Mouse (Mus musculus) heart, postnatal 10 days (tissue): Measurements from ENCODE around the gene Rbm25. TPM values are rescaled to one million over a fixed set of nuclear protein-coding genes. Genes with fewer than 3 reads are reported as not detected.

Experiments
- DNase-seq, 2 experiments: peaks; one replicate each; pipeline ENCODE4 v3.0.0; 2021
- intact Hi-C: fragments of 180-260 bp; cut with DNase I; formaldehyde crosslinking; loops from one replicate; pipeline ENCODE4 v1.15.1; 2025
- total RNA-seq, 2 experiments: library from RNA; stranded (reverse); gene quantifications; 2 replicates each; pipeline ENCODE4 v1.2.3; 2021

The Rbm25 gene
- total RNA-seq, 2 experiments from 2014 or later, result 73.9 to 79.3 TPM

DNA sequence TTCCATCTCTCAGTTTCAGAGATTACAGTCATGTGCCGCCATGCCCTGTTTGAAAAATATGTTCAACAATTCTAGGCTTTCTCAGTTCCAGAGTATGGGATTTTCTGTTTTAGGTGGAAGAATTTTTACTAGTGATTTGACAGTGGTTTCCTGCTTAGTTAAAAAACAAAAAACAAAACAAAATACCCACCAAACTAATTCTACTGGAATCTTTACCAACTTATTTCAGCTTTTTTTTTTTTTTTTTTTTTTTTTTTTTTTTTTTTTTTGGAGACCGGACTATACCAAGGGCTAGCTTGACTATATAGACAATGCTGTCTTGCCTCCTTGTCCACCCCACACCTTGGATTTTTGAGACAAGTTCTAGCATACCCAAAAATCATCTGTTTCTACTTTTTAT is 10.2 kb downstream of the Rbm25 start:
- intact Hi-C loops, result no loop called here
- DNase-seq, result no peak

- intact Hi-C loops, result no loop called here
- no peak for DNase-seq
These were observed 12.1 kb downstream of the Rbm25 start for GRCm38 (mm10) chr12:83643116-83643515.

- intact Hi-C loops, result no loop called here
- DNase-seq, result no peak
These were observed 19.3 kb downstream of the Rbm25 start for GRCm38 (mm10) chr12:83650346-83650745.

- intact Hi-C loops, result no loop called here
These were observed 20.4 kb downstream of the Rbm25 start for GRCm38 (mm10) chr12:83651414-83651813.

DNA sequence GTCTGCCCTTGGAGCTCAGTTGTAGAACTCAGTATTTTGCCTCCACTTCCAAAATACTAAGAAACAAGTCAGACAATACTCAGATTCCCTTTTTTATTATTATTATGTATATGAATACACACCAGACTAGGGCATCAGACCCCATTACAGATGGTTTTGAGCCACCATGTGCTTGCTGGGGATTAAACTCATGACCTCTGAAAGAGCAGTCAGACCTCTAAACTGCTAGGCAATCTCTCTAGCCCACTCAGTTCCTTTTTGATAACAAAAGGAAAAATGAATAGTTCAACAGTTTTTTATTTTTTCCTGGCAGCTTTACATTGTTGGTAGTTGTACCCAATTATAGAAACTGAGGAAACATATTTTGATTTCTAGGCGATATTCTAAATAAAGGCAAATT is 54.4 kb downstream of the Rbm25 start:
- no peak for DNase-seq
- intact Hi-C loops, result no loop called here

More at GRCm38 (mm10) chr12:83651414-83651813, 20.4 kb downstream of the Rbm25 start:
- DNase-seq, result no peak

DNA sequence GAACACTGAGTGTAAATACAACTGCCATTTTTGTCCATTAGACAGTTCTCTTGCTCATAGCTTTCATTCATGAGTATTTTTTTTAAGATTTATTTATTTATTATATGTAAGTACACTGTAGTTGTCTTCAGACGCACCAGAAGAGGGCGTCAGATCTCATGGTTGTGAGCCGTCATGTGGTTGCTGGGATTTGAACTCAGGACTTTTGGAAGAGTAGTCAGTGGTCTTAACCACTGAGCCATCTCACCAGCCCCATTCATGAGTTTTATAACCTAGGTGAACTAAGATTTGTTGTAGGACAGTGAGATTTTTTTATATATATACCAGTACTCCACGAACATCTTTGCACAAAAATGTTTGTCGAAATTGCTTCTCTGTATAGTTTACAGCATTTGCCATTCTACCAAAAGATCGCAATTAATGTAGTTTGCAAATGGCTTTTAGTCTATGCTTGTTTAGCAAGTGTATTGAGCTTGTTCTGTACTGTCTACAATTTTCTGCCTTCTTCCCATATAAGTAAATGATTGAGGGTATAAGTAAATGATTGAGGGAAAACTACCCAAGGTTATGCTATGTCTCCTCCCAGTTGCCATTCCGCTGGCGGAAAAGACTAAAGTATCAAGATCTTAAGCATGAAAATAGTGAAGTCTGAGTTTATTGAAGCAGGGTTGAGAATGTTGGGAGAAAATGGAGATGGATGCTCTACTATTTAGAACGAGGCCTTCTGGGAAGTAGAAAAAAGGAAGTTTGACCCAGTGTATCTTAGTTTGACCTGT is 55.7 kb downstream of the Rbm25 start:
- DNase-seq, result no peak
- intact Hi-C loops, result loop anchor here (2.0 kb wide), 1 partner anchor 14 kb away; no protein-coding TSS in a partner anchor

DNA sequence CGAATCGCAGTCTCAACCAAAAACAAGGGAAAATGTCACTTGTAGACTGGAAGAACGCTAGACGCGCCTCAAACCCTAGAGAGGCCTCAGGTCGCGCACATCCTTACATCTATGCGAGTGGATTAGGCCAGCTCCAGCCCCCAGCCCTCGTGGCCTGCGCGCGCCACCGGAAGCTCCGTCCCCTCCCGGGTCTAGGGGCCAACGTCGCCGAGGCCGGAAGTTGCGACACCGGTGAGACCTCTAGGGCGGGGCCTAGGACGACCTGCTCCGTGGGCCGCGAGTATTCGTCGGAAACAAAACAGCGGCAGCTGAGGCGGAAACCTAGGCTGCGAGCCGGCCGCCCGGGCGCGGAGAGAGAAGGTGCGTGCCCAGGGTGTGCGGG is 56.9 kb downstream of the Rbm25 start, which contains the start of gene Psen1:
Psen1 (plus strand) TSS at position 219 of the 382 bp plus-strand sequence.
- peak; percentile 95 to 97 for DNase-seq
- intact Hi-C loops, result loop anchor here (2.0 kb wide), 1 partner anchor 15 kb away; no protein-coding TSS in a partner anchor

GRCm38 (mm10) chr12:83688316-83689086 is 57.5 kb downstream of the Rbm25 start:
- peak in 1 of 2 experiments; percentile 37 for DNase-seq

DNA sequence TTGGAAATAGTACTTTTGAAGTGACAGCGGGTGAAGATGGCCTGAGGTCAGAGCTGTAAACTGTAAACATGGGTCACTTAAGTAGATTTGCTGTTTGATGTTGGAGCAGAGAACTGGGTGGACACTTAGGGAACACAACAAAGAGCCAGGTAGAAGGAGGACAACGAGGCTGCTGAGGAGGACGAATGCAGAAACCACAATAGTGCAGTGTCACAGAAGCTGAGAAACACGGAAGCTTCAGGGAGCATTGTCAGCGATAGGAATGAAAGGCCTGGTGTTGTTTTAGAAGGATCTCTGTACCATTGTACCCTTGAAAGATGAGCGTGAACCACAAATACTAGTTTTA is 58.0 kb downstream of the Rbm25 start:
- intact Hi-C loops, result no loop called here
- DNase-seq, result peak; percentile 9 to 15

More at GRCm38 (mm10) chr12:83688316-83689086, 57.5 kb downstream of the Rbm25 start:
- intact Hi-C loops, result no loop called here

- no peak for DNase-seq
- intact Hi-C loops, result no loop called here
These were observed 63.0 kb downstream of the Rbm25 start for GRCm38 (mm10) chr12:83694011-83694410.

- intact Hi-C loops, result no loop called here
- no peak for DNase-seq
These were observed 63.6 kb downstream of the Rbm25 start for GRCm38 (mm10) chr12:83694669-83695068.

DNA sequence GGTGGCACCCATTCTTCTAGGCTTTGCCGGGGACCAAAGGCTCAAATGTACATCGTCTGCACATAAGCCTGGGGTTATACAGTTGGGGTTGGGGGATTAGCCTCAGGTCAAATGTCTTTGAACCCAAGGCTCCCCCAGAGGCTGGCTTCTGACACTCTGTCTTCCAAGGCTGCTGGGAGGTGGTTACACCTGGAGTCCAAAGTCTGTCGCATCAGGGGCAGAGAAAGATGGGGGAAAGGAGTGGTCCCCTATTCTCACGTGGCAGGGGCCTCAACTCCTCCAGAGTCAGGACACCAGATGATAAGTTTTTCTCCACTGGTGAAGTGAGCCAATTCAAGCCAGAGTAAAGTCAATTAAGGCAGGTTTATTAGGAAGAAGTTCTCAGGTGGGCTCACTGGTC is 67.6 kb downstream of the Rbm25 start:
- intact Hi-C loops, result no loop called here
- DNase-seq, result no peak

DNA sequence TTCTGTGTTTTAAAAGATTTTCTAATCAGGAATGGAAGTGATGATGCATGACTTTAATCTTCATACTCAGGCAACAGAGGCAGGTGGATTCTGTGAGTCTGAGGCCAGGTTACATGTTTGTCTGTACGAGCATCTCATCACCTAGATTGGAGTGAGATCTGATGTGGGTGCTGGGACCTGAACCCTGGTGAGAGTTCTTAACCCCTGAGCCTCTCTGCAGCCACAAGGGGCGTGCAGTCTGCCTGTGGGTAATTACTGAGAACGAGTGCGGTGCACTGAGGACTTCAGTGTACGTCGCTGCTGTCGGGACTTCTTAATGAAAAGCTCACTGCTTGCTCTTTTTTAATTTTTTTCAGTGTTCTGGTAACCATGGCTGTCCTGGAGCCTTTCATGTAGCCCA is 70.6 kb downstream of the Rbm25 start:
- DNase-seq, result no peak

GRCm38 (mm10) chr12:83702796-83703195 is 71.8 kb downstream of the Rbm25 start:
- intact Hi-C loops, result no loop called here
- no peak for DNase-seq

More for the DNA sequence above, 70.6 kb downstream of the Rbm25 start:
- intact Hi-C loops, result no loop called here

DNA sequence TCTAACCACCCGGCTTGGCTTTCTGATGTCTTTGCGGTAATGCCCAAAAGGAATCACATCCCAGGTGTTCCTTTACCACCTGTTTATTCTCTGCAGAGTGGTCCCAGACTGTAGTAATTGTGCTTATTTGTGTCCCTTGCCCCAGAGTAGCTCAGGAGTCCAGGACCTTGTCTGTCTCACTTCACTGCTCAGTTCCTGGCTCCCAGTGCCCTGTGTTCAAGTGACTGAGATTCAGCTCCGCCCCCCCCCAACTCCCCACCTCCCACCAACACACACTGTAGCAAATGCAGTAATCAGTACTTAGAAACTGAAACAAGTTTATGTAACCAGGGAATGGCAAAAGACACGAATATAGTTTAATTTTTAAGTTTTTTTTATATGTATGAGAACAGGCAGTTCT is 75.9 kb downstream of the Rbm25 start:
- intact Hi-C loops, result no loop called here

GRCm38 (mm10) chr12:83708160-83709092 is 77.4 kb downstream of the Rbm25 start:
- DNase-seq, result no peak
- intact Hi-C loops, result no loop called here

More for the DNA sequence above, 75.9 kb downstream of the Rbm25 start:
- DNase-seq, result no peak

- intact Hi-C loops, result loop anchor here (5.0 to 10.0 kb wide), 2 partner anchors 325 to 352 kb away; partner anchors contain the start of genes Acot4 and Gm49366
These were observed 78.9 kb downstream of the Rbm25 start for GRCm38 (mm10) chr12:83709934-83710333.

DNA sequence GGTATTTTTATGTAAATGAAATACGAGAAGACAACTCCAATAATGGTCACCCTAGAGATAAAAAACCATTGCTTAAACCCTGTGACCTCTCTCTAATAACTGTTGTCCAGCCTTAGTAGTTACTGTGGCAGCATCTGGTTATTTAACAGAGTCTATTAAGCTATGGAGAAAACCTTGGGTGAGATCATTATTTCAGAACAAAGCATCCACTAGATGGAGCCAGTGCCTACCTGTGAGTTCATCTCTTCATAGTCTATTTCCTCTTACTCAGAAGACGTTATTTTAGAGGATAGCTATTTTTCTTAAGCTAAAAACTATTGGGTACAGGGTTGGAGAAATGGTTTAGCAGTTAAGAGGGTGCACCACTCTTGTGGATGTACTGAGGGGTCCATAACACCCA is 82.7 kb downstream of the Rbm25 start:
- intact Hi-C loops, result loop anchor here (1.0 to 10.0 kb wide), 4 partner anchors 58 to 349 kb away; partner anchors contain the start of genes Acot4 and Gm49366
- DNase-seq, result peak; percentile 69 to 79

More at GRCm38 (mm10) chr12:83709934-83710333, 78.9 kb downstream of the Rbm25 start:
- DNase-seq, result no peak

DNA sequence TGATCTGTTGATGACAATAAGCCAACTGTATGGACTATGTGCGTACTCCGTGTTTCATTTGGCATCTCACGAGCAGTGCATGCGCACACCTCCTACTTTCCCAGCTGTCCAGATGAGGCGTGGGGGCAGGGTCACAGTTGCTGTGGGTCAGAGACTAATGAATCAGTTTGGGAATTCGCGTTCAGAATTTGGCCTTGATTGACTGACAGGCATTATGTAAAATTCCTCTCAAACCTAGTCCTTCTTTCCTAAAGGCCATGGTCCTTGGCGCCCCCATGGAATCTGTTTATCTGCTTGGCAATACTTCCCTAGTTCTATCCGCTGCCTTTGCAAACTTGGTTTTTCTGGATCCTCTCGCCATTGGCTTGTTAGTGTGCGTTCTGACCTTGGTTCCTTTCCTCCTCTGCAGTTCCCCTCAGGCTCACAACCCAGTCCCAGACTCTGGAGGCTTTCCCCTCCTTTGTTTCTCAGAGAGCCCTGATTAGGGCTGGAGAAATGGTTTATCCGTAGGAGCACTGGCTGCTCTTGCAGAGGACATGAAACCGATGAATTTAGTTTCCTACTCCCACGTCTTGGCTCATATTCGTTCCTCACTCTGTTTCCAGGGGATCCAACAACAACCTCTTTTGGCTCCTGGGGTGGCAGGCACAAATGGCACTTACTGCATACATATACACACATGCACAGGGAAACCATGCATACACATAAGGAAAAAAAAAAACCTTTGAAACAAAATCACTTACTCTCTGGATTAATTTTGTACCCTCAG is 85.6 kb downstream of the Rbm25 start:
- intact Hi-C loops, result loop anchor here (10.0 kb wide), 1 partner anchor 318 kb away; the partner anchor contains the start of genes Acot4 and Gm49366
- DNase-seq, result peak; percentile 25 to 32
